Mouse (Mus musculus): ENCODE results near the gene Adh7. TPM values are rescaled to one million over a fixed set of nuclear protein-coding genes. Genes with fewer than 3 reads are reported as not detected.

Gene Adh7
- total and polyA plus RNA-seq, 3 experiments, result not detected

- Histone ChIP-seq H3K79me2 (replicated peaks; ENCODE audit: control insufficient read depth, extremely low read depth, insufficient read depth, poor library complexity, severe bottlenecking) (no peaks in the 10 kb centered on the region), H3K9ac (ENCODE audit: insufficient read depth, low read depth) (no peak within 1 kb of the TSS), H3K4me3 (replicated peaks in 1 of 3; ENCODE audit: low read depth in 2 of 3, low read length in 2 of 3, poor library complexity in 1 of 3) (no peak within 1 kb of the TSS), H3K27me3 (replicated peaks) (no peaks in the 10 kb centered on the region), H3K27ac (ENCODE audit: insufficient read depth, low read depth) (no peak within 1 kb of the TSS), H3K4me1 (ENCODE audit: control insufficient read depth in 1 of 2, insufficient read depth in 2 of 2) (peaks cover 9 to 16% of the 10 kb centered on the region in 2 experiments), H3K36me3 (replicated peaks in 1 of 2; ENCODE audit: control insufficient read depth in 1 of 2, insufficient read depth in 1 of 2, low read length in 1 of 2) (no peaks in the 10 kb centered on the region), H3K4me2 (ENCODE audit: insufficient read depth, low read depth, poor library complexity, severe bottlenecking) (0 out of 2 replicates have a peak within 1 kb of the TSS, but pooled peaks have one; percentile 1), H3K9me3 (replicated peaks; ENCODE audit: low read length) (peaks cover 2% of the 10 kb centered on the region)
- TF ChIP-seq UBTF (IDR thresholded peaks at IDR 0.05; ENCODE audit: low read depth, low read length), result no peak
- TF ChIP-seq SIN3A (IDR thresholded peaks at IDR 0.05; ENCODE audit: low read length), result no peak
- TF ChIP-seq E2F4 (IDR thresholded peaks at IDR 0.05; ENCODE audit: insufficient replicate concordance, low read depth, low read length), result no peak
- TF ChIP-seq GABPA (IDR thresholded peaks at IDR 0.05; ENCODE audit: insufficient replicate concordance, low read depth, low read length), result no peak
- TF ChIP-seq KAT2A (IDR thresholded peaks at IDR 0.05; ENCODE audit: insufficient replicate concordance, low read length), result no peak
- no peak for TF ChIP-seq ZMIZ1 (IDR thresholded peaks at IDR 0.05; ENCODE audit: low read depth, low read length)
- no peak for TF ChIP-seq CHD1 (IDR thresholded peaks at IDR 0.05; ENCODE audit: low read depth, low read length)
- TF ChIP-seq USF1 (IDR thresholded peaks at IDR 0.05; ENCODE audit: low read depth, low read length), result no peak
- no peak for TF ChIP-seq RAD21 (IDR thresholded peaks at IDR 0.05; ENCODE audit: low read depth, low read length)
- no peak for TF ChIP-seq CTCF (conservative IDR thresholded peaks at IDR 0.05 in 1 of 2, IDR thresholded peaks at IDR 0.05 in 1 of 2; ENCODE audit: low read depth in 2 of 2, low read length in 2 of 2)
- no peak for TF ChIP-seq ZKSCAN1 (IDR thresholded peaks at IDR 0.05; ENCODE audit: borderline replicate concordance, low read depth, low read length)
- TF ChIP-seq TBP (conservative IDR thresholded peaks at IDR 0.05; ENCODE audit: low read depth, low read length), result no peak
- TF ChIP-seq JUND (conservative IDR thresholded peaks at IDR 0.05; ENCODE audit: low read depth, low read length), result 0 out of 2 replicates have a peak, but pooled peaks have one; percentile 31
- TF ChIP-seq POLR2A (IDR thresholded peaks at IDR 0.05; ENCODE audit: low read depth, low read length), result no peak
- TF ChIP-seq MYC (IDR thresholded peaks at IDR 0.05; ENCODE audit: low read depth, low read length), result no peak
- TF ChIP-seq ZC3H11A (IDR thresholded peaks at IDR 0.05; ENCODE audit: low read depth, low read length), result no peak
- no peak for TF ChIP-seq SMC3 (IDR thresholded peaks at IDR 0.05; ENCODE audit: low read depth, low read length)
- TF ChIP-seq ETS1 (conservative IDR thresholded peaks at IDR 0.05; ENCODE audit: low read depth, low read length), result no peak
- peak; percentile 66; the same call in 1 of the 2 replicates for TF ChIP-seq RCOR1 (conservative IDR thresholded peaks at IDR 0.05; ENCODE audit: low read depth, low read length)
- TF ChIP-seq MXI1 (IDR thresholded peaks at IDR 0.05; ENCODE audit: low read depth, low read length), result 0 out of 2 replicates have a peak, but pooled peaks have one; percentile 34
- no peak for TF ChIP-seq ELF1 (IDR thresholded peaks at IDR 0.05; ENCODE audit: low read depth, low read length)
- 0 out of 2 replicates have a peak, but pooled peaks have one; percentile 7 for TF ChIP-seq MAFK (IDR thresholded peaks at IDR 0.05; ENCODE audit: insufficient replicate concordance, low read length)
- peak; percentile 71; the same call in 1 of the 2 replicates for TF ChIP-seq MAZ (IDR thresholded peaks at IDR 0.05; ENCODE audit: low read depth, low read length)
- TF ChIP-seq ZNF384 (IDR thresholded peaks at IDR 0.05; ENCODE audit: low read depth, low read length), result no peak
- peak; percentile 44 for TF ChIP-seq EP300 (IDR thresholded peaks at IDR 0.05; ENCODE audit: low read length)
- 0 out of 2 replicates have a peak, but pooled peaks have one; percentile 14 for TF ChIP-seq HCFC1 (IDR thresholded peaks at IDR 0.05; ENCODE audit: low read depth, low read length)
- TF ChIP-seq TCF12 (IDR thresholded peaks at IDR 0.05; ENCODE audit: low read depth, low read length), result 0 out of 2 replicates have a peak, but pooled peaks have one; percentile 33
- TF ChIP-seq MEF2A (IDR thresholded peaks at IDR 0.05; ENCODE audit: borderline replicate concordance, low read depth, low read length), result peak; percentile 44; the same call in 1 of the 2 replicates
- peak; percentile 30; the same call in 1 of the 2 replicates for TF ChIP-seq CHD2 (IDR thresholded peaks at IDR 0.05; ENCODE audit: low read length)
- no peak for TF ChIP-seq POLR2AphosphoS2 (IDR thresholded peaks at IDR 0.05; ENCODE audit: low read depth, low read length)
- TF ChIP-seq MAX (IDR thresholded peaks at IDR 0.05; ENCODE audit: low read length), result 0 out of 2 replicates have a peak, but pooled peaks have one; percentile 18
- TF ChIP-seq IRF4 (IDR thresholded peaks at IDR 0.05; ENCODE audit: low read depth, low read length), result peak; percentile 92
- TF ChIP-seq PAX5 (IDR thresholded peaks at IDR 0.05; ENCODE audit: low read length), result no peak
- no peak for TF ChIP-seq NELFE (IDR thresholded peaks at IDR 0.05; ENCODE audit: low read depth, low read length)
- no peak for TF ChIP-seq NRF1 (IDR thresholded peaks at IDR 0.05; ENCODE audit: low read depth, low read length)
- peak; percentile 34; the same call in 1 of the 2 replicates for TF ChIP-seq BHLHE40 (IDR thresholded peaks at IDR 0.05; ENCODE audit: low read depth, low read length)
- TF ChIP-seq JUN (IDR thresholded peaks at IDR 0.05; ENCODE audit: insufficient read depth, low read depth, low read length), result 0 out of 2 replicates have a peak, but pooled peaks have one; percentile 33
- no peak for TF ChIP-seq USF2 (conservative IDR thresholded peaks at IDR 0.05; ENCODE audit: low read depth, low read length)
- dilution Hi-C loops (cut with MboI; ENCODE audit: extremely low pct_ligation_motif_present, extremely low pct_unique_long_range_greater_than_20kb, low sequenced_read_pairs) (no loop called here), in situ Hi-C loops (cut with MboI; ENCODE audit: low pct_ligation_motif_present, low pct_unique_long_range_greater_than_20kb, low sequenced_read_pairs) (loop anchor here (10.0 kb wide), 1 partner anchor 241 kb away; no protein-coding TSS in a partner anchor)
- DNase-seq (ENCODE audit: extremely low read depth), result peak; percentile 53
Observed at GRCm38 (mm10) chr3:138193683-138194302, 23.8 kb upstream of the Adh7 start, which contains the start of gene 4930579F01Rik. Gene 4930579F01Rik (minus strand): TSS chr3:138193825.
